Mouse (Mus musculus) midbrain, embryonic 16.5 days (tissue): ENCODE measurements at regions not wholly inside any gene's neighbourhood (a gene's known extent, or its start where the extent isn't known, plus 50 kb on each side); places are given as distances from the start of the nearest gene placed in this dataset.
"Not testable (repeated sequence)": the region's sequence is repeated elsewhere in the genome, so short reads cannot be mapped to it uniquely, and the experiment has no call there.

Experiments
- ATAC-seq: fragments of 200-750 bp; cut with Nextera tagmentation; 2 replicates; pipeline ENCODE4 v1.8.0; 2017; ENCODE audit warnings: moderate TSS enrichment
- H3K27ac ChIP-seq: fragments of 300-500 bp; sonication (generic); 2 replicates; pipeline ENCODE4 v1.5.1; 2014; ENCODE audit warnings: mild to moderate bottlenecking, low read length, mixed read lengths
- H3K27me3 ChIP-seq: fragments of 300-500 bp; sonication (generic); 2 replicates; pipeline ENCODE4 v1.6.1; 2014; ENCODE audit warnings: low read depth, low read length, mixed read lengths; ENCODE audit not compliant: control insufficient read depth, insufficient read depth
- H3K36me3 ChIP-seq: fragments of 300-500 bp; sonication (generic); 2 replicates; pipeline ENCODE4 v1.6.1; 2014; ENCODE audit warnings: mild to moderate bottlenecking, low read length, moderate library complexity, mixed read lengths; ENCODE audit not compliant: control insufficient read depth, insufficient read depth
- H3K4me1 ChIP-seq: fragments of 300-500 bp; sonication (generic); 2 replicates; pipeline ENCODE4 v1.6.1; 2014; ENCODE audit warnings: mild to moderate bottlenecking, low read length, mixed read lengths; ENCODE audit not compliant: control insufficient read depth, insufficient read depth
- H3K4me2 ChIP-seq: fragments of 300-500 bp; sonication (generic); 2 replicates; pipeline ENCODE4 v1.6.1; 2014; ENCODE audit warnings: mild to moderate bottlenecking, low read length, mixed read lengths
- H3K4me3 ChIP-seq: fragments of 300-500 bp; sonication (generic); 2 replicates; pipeline ENCODE4 v1.5.1; 2014; ENCODE audit warnings: low read depth, mild to moderate bottlenecking, low read length, moderate library complexity, mixed read lengths
- H3K9ac ChIP-seq: fragments of 300-500 bp; sonication (generic); 2 replicates; pipeline ENCODE4 v1.6.1; 2014; ENCODE audit warnings: low read depth, low read length, mixed read lengths
- H3K9me3 ChIP-seq: fragments of 300-500 bp; sonication (generic); replicated peaks from 2 replicates; pipeline ENCODE4 v1.6.1; 2014; ENCODE audit warnings: mild to moderate bottlenecking, low read length, mixed read lengths; ENCODE audit not compliant: control insufficient read depth, poor library complexity, severe bottlenecking
- WGBS: fragments of 180-500 bp; shearing (Covaris S2); extraction: QIAGEN DNeasy Blood & Tissue Kit; methylation state at CpG from one replicate; pipeline ENCODE4 v1.1.7; 2014; 5-methylcytosine and 5-hydroxymethylcytosine counted together

GRCm38 (mm10) chr7:73607450-73608005 lies 65.9 kb upstream of the Chd2 start:
- Histone ChIP-seq H3K4me3 (peak overlapping the region; percentile 39), H3K27ac (peak overlapping the region; percentile 94), H3K9me3 (no peaks in the 10 kb centered on the region), H3K4me1 (peaks cover 12% of the 10 kb centered on the region), H3K4me2 (peak overlapping the region; percentile 65), H3K27me3 (no peaks in the 10 kb centered on the region), H3K36me3 (no peaks in the 10 kb centered on the region), H3K9ac (peak overlapping the region; percentile 66)
- peak; percentile 54; the same call in 1 of the 2 replicates for ATAC-seq
- WGBS, result 7% methylated on average over 11 of the region's 11 CpGs

- H3K4me1 ChIP-seq, result peaks cover 12% of the 10 kb centered on the region
- H3K9ac ChIP-seq, result peak overlapping the region; percentile 66
- H3K4me2 ChIP-seq, result peak overlapping the region; percentile 65
- H3K27me3 ChIP-seq, result no peaks in the 10 kb centered on the region
- 2% methylated on average over 30 of the region's 30 CpGs for WGBS
- no peaks in the 10 kb centered on the region; the same call in 1 of the 2 replicates for H3K9me3 ChIP-seq
- peak overlapping the region; percentile 39 for H3K4me3 ChIP-seq
- peak; percentile 94 for ATAC-seq
- peak overlapping the region; percentile 94 for H3K27ac ChIP-seq
- no peaks in the 10 kb centered on the region for H3K36me3 ChIP-seq
Measured at GRCm38 (mm10) chr7:73606677-73607449, 65.2 kb upstream of the Chd2 start.

GRCm38 (mm10) chr7:73604597-73604996 lies 63.0 kb upstream of the Chd2 start:
- Histone ChIP-seq H3K4me3 (no peak overlapping the region), H3K9ac (no peak overlapping the region), H3K27me3 (no peaks in the 10 kb centered on the region), H3K4me2 (no peak overlapping the region), H3K27ac (no peak overlapping the region), H3K4me1 (peaks cover 12% of the 10 kb centered on the region), H3K9me3 (no peaks in the 10 kb centered on the region; the same call in 1 of the 2 replicates), H3K36me3 (no peaks in the 10 kb centered on the region)
- 52% methylated on average over 2 of the region's 2 CpGs for WGBS
- no peak for ATAC-seq

- no peak for ATAC-seq
Measured at GRCm38 (mm10) chr7:73602815-73603551, 61.4 kb upstream of the Chd2 start.

GRCm38 (mm10) chr7:73601336-73601735 lies 59.7 kb upstream of the Chd2 start:
- 75% methylated on average over 2 of the region's 2 CpGs for WGBS
- H3K27me3 ChIP-seq, result no peaks in the 10 kb centered on the region
- no peaks in the 10 kb centered on the region for H3K36me3 ChIP-seq
- peaks cover 18% of the 10 kb centered on the region for H3K4me1 ChIP-seq
- no peak for ATAC-seq
- H3K27ac ChIP-seq, result no peak overlapping the region
- no peak overlapping the region for H3K4me3 ChIP-seq
- H3K9ac ChIP-seq, result no peak overlapping the region
- H3K9me3 ChIP-seq, result no peaks in the 10 kb centered on the region; the same call in 1 of the 2 replicates
- no peak overlapping the region for H3K4me2 ChIP-seq

More at GRCm38 (mm10) chr7:73602815-73603551, 61.4 kb upstream of the Chd2 start:
- Histone ChIP-seq H3K4me2 (no peak overlapping the region), H3K27ac (no peak overlapping the region), H3K27me3 (no peaks in the 10 kb centered on the region), H3K4me3 (no peak overlapping the region), H3K9me3 (no peaks in the 10 kb centered on the region; the same call in 1 of the 2 replicates), H3K9ac (no peak overlapping the region), H3K4me1 (peaks cover 5% of the 10 kb centered on the region), H3K36me3 (no peaks in the 10 kb centered on the region)
- 50% methylated on average over 4 of the region's 4 CpGs for WGBS

GRCm38 (mm10) chr7:73600776-73601175 lies 59.1 kb upstream of the Chd2 start:
- Histone ChIP-seq H3K27me3 (no peaks in the 10 kb centered on the region), H3K4me3 (no peak overlapping the region), H3K4me2 (no peak overlapping the region), H3K36me3 (no peaks in the 10 kb centered on the region), H3K27ac (no peak overlapping the region), H3K4me1 (peaks cover 23% of the 10 kb centered on the region), H3K9me3 (no peaks in the 10 kb centered on the region; the same call in 1 of the 2 replicates), H3K9ac (no peak overlapping the region)
- no peak for ATAC-seq
- 93% methylated on average over 1 of the region's 1 CpGs for WGBS

GRCm38 (mm10) chr7:73600003-73600385 lies 58.4 kb upstream of the Chd2 start:
- 74% methylated on average over 3 of the region's 3 CpGs for WGBS

GRCm38 (mm10) chr7:73599354-73600002 lies 57.8 kb upstream of the Chd2 start:
- peaks cover 27% of the 10 kb centered on the region for H3K4me1 ChIP-seq
- 90% methylated on average over 9 of the region's 9 CpGs for WGBS
- ATAC-seq, result no peak

More at GRCm38 (mm10) chr7:73600003-73600385, 58.4 kb upstream of the Chd2 start:
- H3K27ac ChIP-seq, H3K9ac ChIP-seq, ATAC-seq, H3K36me3 ChIP-seq, H3K4me3 ChIP-seq, H3K4me2 ChIP-seq, H3K9me3 ChIP-seq, H3K27me3 ChIP-seq: not testable (repeated sequence)
- peaks cover 25% of the 10 kb centered on the region for H3K4me1 ChIP-seq

More at GRCm38 (mm10) chr7:73599354-73600002, 57.8 kb upstream of the Chd2 start:
- no peaks in the 10 kb centered on the region for H3K27me3 ChIP-seq
- H3K4me2 ChIP-seq, result no peak overlapping the region
- H3K27ac ChIP-seq, result no peak overlapping the region
- no peaks in the 10 kb centered on the region; the same call in 1 of the 2 replicates for H3K9me3 ChIP-seq
- no peaks in the 10 kb centered on the region for H3K36me3 ChIP-seq
- H3K9ac ChIP-seq, result no peak overlapping the region
- H3K4me3 ChIP-seq, result no peak overlapping the region
